Mouse (Mus musculus): ENCODE measurements around the gene 1700030K09Rik.

Gene 1700030K09Rik

GRCm38 (mm10) chr8:72507505-72507904 lies 63.8 kb downstream of the 1700030K09Rik start:
- no peak for DNase-seq

Measured in kidney, postnatal 25 days (tissue).